22 mouse cellular contexts compared by ENCODE assay signal in genomic region chr11:116965961-116966360, GRCm38 (mm10). TPM values are rescaled to one million over a fixed set of nuclear protein-coding genes. Genes with fewer than 3 reads are reported as not detected.
DNase-seq lines count a peak whose midpoint lies in the region; ATAC-seq lines count a peak whose summit lies in the region.
"Had no signal": no experiment of that assay in that cellular context is flagged by ENCODE, and none has a peak within 500 bp of the region (broad histone marks: within the 10 kb centered on the region; RNA-seq: fewer than 3 reads in every experiment).

No protein-coding gene starts in this region.

- no peak overlapping the region for H3K4me3 ChIP-seq in hindbrain, embryonic 10.5 days
- H3K4me3 ChIP-seq in hindbrain, embryonic 11.5 days (ENCODE audit: low read depth, low read length), result no peak overlapping the region
- H3K4me3 ChIP-seq in limb, embryonic 10.5 days, result no peak overlapping the region
- H3K4me3 ChIP-seq: heart, embryonic 15.5 days; limb, embryonic 13.5 days; megakaryocyte, embryonic 14.5 days; neural tube, embryonic 15.5 days had no signal

- H3K27ac ChIP-seq in hindbrain, embryonic 10.5 days, result peak overlapping the region; percentile 74
- no peak overlapping the region for H3K27ac ChIP-seq in hindbrain, embryonic 11.5 days (ENCODE audit: low read depth, low read length)
- H3K27ac ChIP-seq in limb, embryonic 10.5 days, result peak overlapping the region; percentile 14; the same call in 1 of the 2 replicates
- H3K27ac ChIP-seq: heart, embryonic 15.5 days; kidney, postnatal 0 days; limb, embryonic 13.5 days; liver, embryonic 14.5 days had no signal

- WGBS in hindbrain, embryonic 10.5 days, result 73% methylated on average over 2 of the region's 2 CpGs
- 66% methylated on average over 2 of the region's 2 CpGs for WGBS in hindbrain, embryonic 11.5 days
- 78% methylated on average over 2 of the region's 2 CpGs for WGBS in limb, embryonic 10.5 days

- H3K9me3 ChIP-seq in hindbrain, embryonic 10.5 days, result no peaks in the 10 kb centered on the region
- H3K9me3 ChIP-seq in hindbrain, embryonic 11.5 days (ENCODE audit: control insufficient read depth, low read length), result no peaks in the 10 kb centered on the region
- H3K9me3 ChIP-seq in limb, embryonic 10.5 days (replicated peaks), result no peaks in the 10 kb centered on the region
- H3K9me3 ChIP-seq: heart, embryonic 15.5 days; limb, embryonic 13.5 days; megakaryocyte, embryonic 14.5 days; neural tube, embryonic 15.5 days had no signal

- DNase-seq in adrenal gland, adult (ENCODE audit: inconsistent age in 2 of 2, low spot score in 1 of 2), result peak; percentile 63 to 86
- no peak for DNase-seq in adrenal gland, postnatal 4 days (ENCODE audit: low spot score in 2 of 2)
- DNase-seq in hindbrain, embryonic 10.5 days (ENCODE audit: low spot score), result no peak
- no peak for DNase-seq in hindbrain, embryonic 11.5 days (ENCODE audit: low spot score)
- peak; percentile 64 for DNase-seq in ovary, adult 18-20 months (ENCODE audit: low spot score)
- no peak for DNase-seq in ovary, postnatal 14 days (ENCODE audit: low spot score)
- DNase-seq in limb, embryonic 10.5 days (ENCODE audit: low spot score), result no peak
- no peak for DNase-seq in spleen, postnatal 10 days (ENCODE audit: low spot score in 2 of 2)
- DNase-seq: cerebellum, adult 9-11 months; gastrocnemius, postnatal 36 days; kidney, adult 11 months; thymus, postnatal 4 days had no signal

- peaks cover 38% of the 10 kb centered on the region for H3K4me1 ChIP-seq in hindbrain, embryonic 10.5 days (replicated peaks)
- H3K4me1 ChIP-seq in hindbrain, embryonic 11.5 days (replicated peaks; ENCODE audit: control insufficient read depth, insufficient read depth, low read length), result no peaks in the 10 kb centered on the region
- H3K4me1 ChIP-seq in limb, embryonic 10.5 days, result peaks cover 49% of the 10 kb centered on the region
- H3K4me1 ChIP-seq: heart, embryonic 15.5 days; megakaryocyte, embryonic 14.5 days had no signal

- no peaks in the 10 kb centered on the region for H3K27me3 ChIP-seq in hindbrain, embryonic 10.5 days (ENCODE audit: insufficient read depth, poor library complexity, severe bottlenecking)
- no peaks in the 10 kb centered on the region for H3K27me3 ChIP-seq in hindbrain, embryonic 11.5 days (ENCODE audit: control insufficient read depth, insufficient read depth, low read length)
- H3K27me3 ChIP-seq in limb, embryonic 10.5 days (ENCODE audit: low read depth, poor library complexity, severe bottlenecking), result no peaks in the 10 kb centered on the region
- H3K27me3 ChIP-seq: limb, embryonic 13.5 days; neural tube, embryonic 15.5 days had no signal

- H3K9ac ChIP-seq in hindbrain, embryonic 11.5 days (ENCODE audit: low read depth, low read length), result no peak overlapping the region
- H3K9ac ChIP-seq: heart, embryonic 15.5 days; limb, embryonic 13.5 days; liver, embryonic 14.5 days; neural tube, embryonic 15.5 days had no signal

- H3K36me3 ChIP-seq in hindbrain, embryonic 10.5 days, result peaks cover 64% of the 10 kb centered on the region
- 0 out of 2 replicates have a peak, but pooled peaks cover 2% of the 10 kb centered on the region for H3K36me3 ChIP-seq in hindbrain, embryonic 11.5 days (ENCODE audit: control insufficient read depth, insufficient read depth, low read length)
- H3K36me3 ChIP-seq in limb, embryonic 10.5 days, result no peaks in the 10 kb centered on the region
- H3K36me3 ChIP-seq: heart, embryonic 15.5 days; limb, embryonic 13.5 days had no signal

- no peak overlapping the region for H3K4me2 ChIP-seq in hindbrain, embryonic 11.5 days (replicated peaks; ENCODE audit: low read depth, low read length)
- H3K4me2 ChIP-seq: heart, embryonic 15.5 days; limb, embryonic 13.5 days; neural tube, embryonic 15.5 days had no signal

- ATAC-seq in hindbrain, embryonic 11.5 days (ENCODE audit: low FRiP score), result no peak
- ATAC-seq: CD4-positive, CD25-positive, alpha-beta regulatory T cell, adult 4 months; hindbrain, embryonic 16.5 days had no signal

RNA-seq across cellular contexts. Expression of gene Mgat5b, which starts 47.3 kb away (rescaled TPM):
- 1 to 10 TPM; 4.1 to 4.5 TPM for total RNA-seq in adrenal gland, postnatal 4 days (2021)
- polyA plus RNA-seq in hindbrain, embryonic 10.5 days (2016; fragmentation: Nextera tagmentation; extraction: Ambion mirVana), result 6.3 and 12.8 TPM in 2 replicates
- 5.7 and 6.6 TPM in 2 replicates for polyA plus RNA-seq in hindbrain, embryonic 11.5 days (2014; fragmentation: Nextera tagmentation; extraction: Ambion mirVana)
- 1.1 and 1.4 TPM in 2 replicates for polyA plus RNA-seq in limb, embryonic 10.5 days (2016; fragmentation: Nextera tagmentation; extraction: Ambion mirVana)
- total RNA-seq: gastrocnemius, postnatal 36 days; MEL had no signal
- polyA plus RNA-seq: CD4-positive, CD25-positive, alpha-beta regulatory T cell, adult 4 months; liver, embryonic 14.5 days; spleen, adult 2 months had no signal

Comparison
In these comparisons a context has a peak if more than half of its experiments do, and no peak if none do; other contexts are left out.
1. DNase-seq: peak in adrenal gland, adult (2 of 2) and ovary, adult 18-20 months (single experiment); none in adrenal gland, postnatal 4 days (0 of 2), hindbrain, embryonic 10.5 days (single experiment), hindbrain, embryonic 11.5 days (single experiment), ovary, postnatal 14 days (single experiment), limb, embryonic 10.5 days (single experiment) and spleen, postnatal 10 days (0 of 2).